Mouse (Mus musculus): ENCODE measurements around the gene Rab3d. TPM values are rescaled to one million over a fixed set of nuclear protein-coding genes. Genes with fewer than 3 reads are reported as not detected.

Gene Rab3d
- polyA plus RNA-seq, 1 experiment from 2014 or later = 34.6 TPM

DNA sequence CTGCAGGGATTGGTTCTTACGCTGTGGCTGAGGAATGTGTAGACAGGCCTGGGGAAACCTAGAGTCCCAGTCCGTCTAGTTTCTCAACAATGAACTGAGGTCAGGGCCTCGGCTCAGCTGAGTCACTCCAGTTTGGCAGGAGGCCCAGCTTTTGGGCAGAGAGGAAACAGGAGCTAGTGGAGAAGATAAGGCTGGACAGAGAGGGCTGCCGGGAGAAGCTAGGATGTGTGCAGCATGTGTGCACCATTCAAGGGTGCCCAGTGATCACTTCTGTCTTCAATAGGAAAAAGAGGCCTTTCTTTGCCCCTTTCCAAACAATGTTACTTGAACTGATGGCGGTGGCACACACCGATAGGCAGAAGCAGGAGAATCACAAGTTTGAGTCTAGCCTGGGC is 6.1 kb upstream of the Rab3d start:
- peak; percentile 27; the same call in 1 of the 2 replicates for ATAC-seq
- Histone ChIP-seq H3K36me3 (no peaks in the 10 kb centered on the region), H3K9ac (no peak overlapping the region)

GRCm38 (mm10) chr9:21923490-21924098 is 5.6 kb upstream of the Rab3d start:
- no peak overlapping the region for H3K4me2 ChIP-seq (replicated peaks)
- no peak for ATAC-seq
- no peak overlapping the region for H3K27ac ChIP-seq
- H3K4me1 ChIP-seq (replicated peaks) = peaks cover 13% of the 10 kb centered on the region; the same call in 1 of the 2 replicates
- H3K9me3 ChIP-seq = no peaks in the 10 kb centered on the region
- no peak overlapping the region for H3K4me3 ChIP-seq (replicated peaks)
- no peaks in the 10 kb centered on the region for H3K36me3 ChIP-seq
- H3K9ac ChIP-seq = no peak overlapping the region
- 56% methylated on average over 3 of the region's 3 CpGs for WGBS
- H3K27me3 ChIP-seq (replicated peaks) = no peaks in the 10 kb centered on the region

More for the DNA sequence above, 6.1 kb upstream of the Rab3d start:
- no peaks in the 10 kb centered on the region for H3K27me3 ChIP-seq (replicated peaks)
- H3K9me3 ChIP-seq = no peaks in the 10 kb centered on the region
- no peak overlapping the region for H3K27ac ChIP-seq
- 46% methylated on average over 6 of the region's 6 CpGs for WGBS
- H3K4me3 ChIP-seq (replicated peaks) = no peak overlapping the region
- peaks cover 13% of the 10 kb centered on the region; the same call in 1 of the 2 replicates for H3K4me1 ChIP-seq (replicated peaks)
- no peak overlapping the region for H3K4me2 ChIP-seq (replicated peaks)

- no peak overlapping the region for H3K4me3 ChIP-seq (replicated peaks)
- no peaks in the 10 kb centered on the region for H3K27me3 ChIP-seq (replicated peaks)
- no peaks in the 10 kb centered on the region for H3K36me3 ChIP-seq
- H3K27ac ChIP-seq = no peak overlapping the region
- peaks cover 15% of the 10 kb centered on the region; the same call in 1 of the 2 replicates for H3K4me1 ChIP-seq (replicated peaks)
- 88% methylated on average over 4 of the region's 4 CpGs for WGBS
- no peak overlapping the region for H3K4me2 ChIP-seq (replicated peaks)
- ATAC-seq = no peak
- no peaks in the 10 kb centered on the region for H3K9me3 ChIP-seq
- no peak overlapping the region for H3K9ac ChIP-seq
Measured at GRCm38 (mm10) chr9:21923036-21923435, 5.0 kb upstream of the Rab3d start.

DNA sequence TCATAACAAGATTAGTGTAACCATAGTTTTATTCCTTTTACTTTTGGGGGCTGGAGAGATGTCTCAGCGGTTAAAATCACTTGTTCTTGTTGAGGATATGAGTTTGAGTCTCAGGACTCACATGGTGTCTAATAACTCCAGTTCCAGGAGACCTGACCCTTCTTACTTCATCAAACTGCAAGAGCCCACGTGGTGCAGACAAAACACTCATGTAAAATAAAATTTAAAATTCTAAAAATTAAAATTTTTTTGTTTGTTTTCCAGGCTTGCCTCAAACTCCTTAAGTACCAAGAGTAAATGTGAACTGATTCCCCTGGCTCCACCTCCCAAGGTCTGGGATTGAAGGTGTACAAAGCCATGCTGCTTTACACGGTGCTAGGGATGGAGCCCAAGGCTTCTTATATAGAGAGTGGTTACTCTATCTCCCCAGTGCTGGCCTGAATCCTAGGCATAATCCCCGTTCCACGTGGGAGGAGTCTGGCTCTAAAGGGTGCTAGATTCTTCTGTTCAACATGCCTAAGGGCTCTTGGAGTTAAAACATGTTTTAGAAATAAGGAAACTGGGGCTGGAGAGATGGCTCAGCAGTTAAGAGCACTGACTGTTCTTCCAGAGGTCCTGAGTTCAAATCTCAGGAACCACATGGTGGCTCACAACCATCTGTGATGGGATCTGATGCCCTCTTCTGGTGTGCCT is 846 bp upstream of the Rab3d start:
- Histone ChIP-seq H3K4me1 (replicated peaks) (peaks cover 10% of the 10 kb centered on the region; the same call in 1 of the 2 replicates), H3K27ac (no peak overlapping the region), H3K9me3 (no peaks in the 10 kb centered on the region), H3K4me3 (replicated peaks) (no peak overlapping the region), H3K4me2 (replicated peaks) (peak overlapping the region; percentile 88), H3K9ac (no peak overlapping the region), H3K27me3 (replicated peaks) (no peaks in the 10 kb centered on the region), H3K36me3 (no peaks in the 10 kb centered on the region)
- WGBS = 25% methylated on average over 5 of the region's 5 CpGs
- ATAC-seq = no peak

DNA sequence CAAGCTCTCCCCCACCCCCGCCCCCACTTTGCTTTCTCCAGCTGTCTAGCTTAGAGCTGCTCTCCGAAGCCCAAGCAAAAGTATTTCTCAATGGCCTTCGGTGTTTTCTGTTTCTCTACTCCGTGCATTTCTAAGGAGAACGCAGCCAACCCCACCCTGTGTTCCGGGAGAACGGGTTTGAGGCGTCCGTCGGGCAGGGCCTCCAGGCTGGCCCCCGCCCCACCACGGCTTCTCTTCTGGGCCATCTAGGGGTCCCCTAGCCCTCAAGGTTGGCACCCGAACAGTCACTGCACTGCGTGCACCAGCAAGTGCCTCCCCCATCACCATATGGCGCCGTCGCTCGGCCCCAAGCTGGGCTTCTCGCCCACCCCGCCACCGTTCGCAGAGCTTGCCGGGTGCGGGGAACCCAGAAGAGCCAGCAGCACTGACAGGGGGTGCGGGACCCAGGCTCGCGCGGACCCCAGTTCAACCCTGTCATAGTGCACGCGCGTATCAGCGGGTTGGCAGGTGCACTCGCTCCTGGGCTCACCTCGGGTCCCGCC is 428 bp downstream of the Rab3d start:
- H3K27me3 ChIP-seq (replicated peaks) = no peaks in the 10 kb centered on the region
- peak overlapping the region; percentile 57 for H3K4me3 ChIP-seq (replicated peaks)
- WGBS = 2% methylated on average over 35 of the region's 35 CpGs
- H3K9ac ChIP-seq = peak overlapping the region; percentile 63
- no peaks in the 10 kb centered on the region for H3K36me3 ChIP-seq
- peak; percentile 71 for ATAC-seq
- peak overlapping the region; percentile 88 for H3K4me2 ChIP-seq (replicated peaks)
- no peaks in the 10 kb centered on the region for H3K9me3 ChIP-seq
- H3K27ac ChIP-seq = peak overlapping the region; percentile 74
- peaks cover 7% of the 10 kb centered on the region; the same call in 1 of the 2 replicates for H3K4me1 ChIP-seq (replicated peaks)

- peaks cover 7% of the 10 kb centered on the region; the same call in 1 of the 2 replicates for H3K4me1 ChIP-seq (replicated peaks)
- H3K4me2 ChIP-seq (replicated peaks) = peak overlapping the region; percentile 88
- H3K27me3 ChIP-seq (replicated peaks) = no peaks in the 10 kb centered on the region
- peak overlapping the region; percentile 63 for H3K9ac ChIP-seq
- H3K9me3 ChIP-seq = no peaks in the 10 kb centered on the region
- H3K36me3 ChIP-seq = no peaks in the 10 kb centered on the region
- 39% methylated on average over 3 of the region's 3 CpGs for WGBS
- peak; percentile 35 for ATAC-seq
- 0 out of 2 replicates have a peak overlapping the region, but pooled peaks have one; percentile 74 for H3K27ac ChIP-seq
- peak overlapping the region; percentile 57 for H3K4me3 ChIP-seq (replicated peaks)
Measured at GRCm38 (mm10) chr9:21916851-21917492, 1.0 kb downstream of the Rab3d start.

- ATAC-seq = no peak
- H3K4me1 ChIP-seq (replicated peaks) = no peaks in the 10 kb centered on the region
- no peak overlapping the region for H3K9ac ChIP-seq
- no peak overlapping the region for H3K4me3 ChIP-seq (replicated peaks)
- no peak overlapping the region for H3K4me2 ChIP-seq (replicated peaks)
- WGBS = 70% methylated on average over 10 of the region's 10 CpGs
- H3K36me3 ChIP-seq = no peaks in the 10 kb centered on the region
- no peaks in the 10 kb centered on the region for H3K9me3 ChIP-seq
- no peak overlapping the region for H3K27ac ChIP-seq
- no peaks in the 10 kb centered on the region for H3K27me3 ChIP-seq (replicated peaks)
Measured at GRCm38 (mm10) chr9:21909474-21910223, 8.3 kb downstream of the Rab3d start.

DNA sequence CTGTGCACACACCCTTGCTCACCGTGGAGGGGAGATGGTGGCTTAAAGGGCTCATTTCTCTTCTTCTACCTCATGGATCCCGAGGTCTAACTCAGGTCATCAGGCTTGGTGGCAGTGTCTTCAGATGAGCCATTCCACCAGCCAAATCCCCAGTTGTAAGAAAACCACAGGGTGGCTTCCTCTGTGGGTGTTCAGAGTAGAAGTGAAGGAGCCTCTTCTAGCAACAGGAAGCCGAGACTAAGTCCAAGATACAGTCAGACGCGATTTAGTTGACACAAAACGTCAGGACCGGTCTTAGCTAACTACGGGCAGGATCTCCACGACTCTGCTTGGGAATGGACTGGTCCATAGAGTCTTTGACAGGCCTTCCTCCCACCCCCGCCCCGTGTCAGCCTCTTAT is 9.8 kb downstream of the Rab3d start:
- H3K9me3 ChIP-seq = no peaks in the 10 kb centered on the region
- H3K27me3 ChIP-seq (replicated peaks) = no peaks in the 10 kb centered on the region
- ATAC-seq = no peak
- no peak overlapping the region for H3K9ac ChIP-seq
- WGBS = 73% methylated on average over 11 of the region's 11 CpGs
- no peak overlapping the region for H3K27ac ChIP-seq
- no peak overlapping the region for H3K4me3 ChIP-seq (replicated peaks)
- no peaks in the 10 kb centered on the region for H3K36me3 ChIP-seq
- no peak overlapping the region for H3K4me2 ChIP-seq (replicated peaks)
- H3K4me1 ChIP-seq (replicated peaks) = no peaks in the 10 kb centered on the region

DNA sequence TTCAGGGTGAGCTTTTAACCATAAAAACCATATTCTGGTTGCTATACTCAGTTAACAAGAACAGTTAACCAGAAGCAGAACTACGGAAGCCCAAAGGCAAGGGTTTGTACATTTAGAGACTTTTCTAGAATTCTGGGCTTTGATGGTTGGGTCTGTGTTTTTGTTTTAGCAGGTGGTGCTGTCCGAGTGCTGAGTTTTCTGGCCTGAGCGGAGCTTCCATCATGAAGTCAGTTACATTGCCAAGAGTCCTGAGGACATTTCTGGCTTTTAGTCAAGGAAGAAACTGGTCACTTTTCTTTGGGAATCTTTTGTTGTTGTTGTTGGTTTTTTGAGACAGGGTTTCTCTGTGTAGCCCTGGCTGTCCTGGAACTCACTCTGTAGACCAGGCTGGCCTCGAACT is 14.0 kb downstream of the Rab3d start:
- ATAC-seq = no peak
- Histone ChIP-seq H3K36me3 (no peaks in the 10 kb centered on the region), H3K27me3 (replicated peaks) (no peaks in the 10 kb centered on the region), H3K4me3 (replicated peaks) (no peak overlapping the region), H3K4me2 (replicated peaks) (no peak overlapping the region), H3K27ac (no peak overlapping the region), H3K4me1 (replicated peaks) (no peaks in the 10 kb centered on the region), H3K9ac (no peak overlapping the region), H3K9me3 (no peaks in the 10 kb centered on the region)
- 84% methylated on average over 4 of the region's 4 CpGs for WGBS

DNA sequence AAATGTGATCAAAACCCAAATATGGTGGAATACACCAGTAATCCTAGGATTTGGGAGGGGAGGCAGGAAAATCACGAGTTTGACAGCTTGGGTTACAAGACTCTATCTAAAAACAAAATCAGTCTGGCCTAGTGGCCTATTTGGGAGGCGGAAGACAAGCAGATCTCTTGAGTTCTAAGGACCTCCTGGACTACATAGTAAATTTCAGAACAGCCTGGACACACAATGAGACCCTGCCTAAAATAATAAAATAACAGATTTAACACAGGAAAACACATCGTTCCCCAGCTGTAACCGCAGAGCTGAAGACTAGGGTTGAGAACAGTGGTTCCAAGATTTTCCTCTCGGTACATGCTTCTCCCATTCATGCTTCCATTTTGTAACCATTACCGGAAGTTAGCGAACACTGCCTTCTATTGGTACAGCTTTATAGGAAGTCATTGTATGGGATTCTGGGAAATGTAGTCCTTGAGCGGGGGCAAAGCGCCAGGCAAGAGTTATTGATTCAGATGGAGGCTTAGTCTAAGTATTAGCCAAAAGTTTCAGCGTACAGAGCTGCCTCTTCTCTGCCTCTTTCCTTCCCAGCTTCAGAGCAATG is 16.7 kb downstream of the Rab3d start:
- Histone ChIP-seq H3K36me3 (no peaks in the 10 kb centered on the region), H3K4me2 (replicated peaks) (peak overlapping the region; percentile 64), H3K27me3 (replicated peaks) (no peaks in the 10 kb centered on the region), H3K4me1 (replicated peaks) (no peaks in the 10 kb centered on the region), H3K9me3 (no peaks in the 10 kb centered on the region), H3K9ac (no peak overlapping the region), H3K4me3 (replicated peaks) (peak overlapping the region; percentile 39), H3K27ac (no peak overlapping the region)
- WGBS = 12% methylated on average over 10 of the region's 10 CpGs
- ATAC-seq = peak; percentile 94

DNA sequence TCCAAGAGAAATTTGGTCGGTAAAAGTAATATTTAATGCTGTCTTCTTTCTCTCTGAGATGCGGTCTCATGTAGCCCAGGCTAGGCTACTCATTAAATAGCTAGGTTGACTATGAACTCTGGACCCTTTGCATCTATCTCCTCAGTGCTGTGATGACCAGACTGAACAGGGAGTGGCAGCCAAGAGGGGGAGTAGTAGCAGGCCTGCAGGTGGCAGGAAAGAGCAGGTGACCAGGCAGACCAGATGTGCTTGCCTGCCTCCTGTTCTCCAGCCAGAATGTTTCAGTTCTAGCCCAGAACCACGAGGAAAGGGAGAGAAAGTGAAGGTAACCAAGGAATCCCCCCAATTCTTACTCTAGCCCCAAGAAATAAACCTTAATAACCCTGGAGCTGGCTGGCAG is 28.8 kb downstream of the Rab3d start:
- H3K4me2 ChIP-seq (replicated peaks) = no peak overlapping the region
- ATAC-seq = no peak
- H3K27ac ChIP-seq = no peak overlapping the region
- H3K9me3 ChIP-seq = no peaks in the 10 kb centered on the region
- no peaks in the 10 kb centered on the region for H3K4me1 ChIP-seq (replicated peaks)
- WGBS = 62% methylated on average over 3 of the region's 3 CpGs
- no peaks in the 10 kb centered on the region for H3K36me3 ChIP-seq
- no peak overlapping the region for H3K4me3 ChIP-seq (replicated peaks)
- H3K27me3 ChIP-seq (replicated peaks) = 0 out of 2 replicates have a peak, but pooled peaks cover 4% of the 10 kb centered on the region
- no peak overlapping the region for H3K9ac ChIP-seq
